Mouse (Mus musculus): ENCODE results near the gene Kmt2e. TPM values are rescaled to one million over a fixed set of nuclear protein-coding genes. Genes with fewer than 3 reads are reported as not detected.

Gene Kmt2e
- polyA plus RNA-seq, 1 experiment from 2014 or later = 45.3 TPM

DNA sequence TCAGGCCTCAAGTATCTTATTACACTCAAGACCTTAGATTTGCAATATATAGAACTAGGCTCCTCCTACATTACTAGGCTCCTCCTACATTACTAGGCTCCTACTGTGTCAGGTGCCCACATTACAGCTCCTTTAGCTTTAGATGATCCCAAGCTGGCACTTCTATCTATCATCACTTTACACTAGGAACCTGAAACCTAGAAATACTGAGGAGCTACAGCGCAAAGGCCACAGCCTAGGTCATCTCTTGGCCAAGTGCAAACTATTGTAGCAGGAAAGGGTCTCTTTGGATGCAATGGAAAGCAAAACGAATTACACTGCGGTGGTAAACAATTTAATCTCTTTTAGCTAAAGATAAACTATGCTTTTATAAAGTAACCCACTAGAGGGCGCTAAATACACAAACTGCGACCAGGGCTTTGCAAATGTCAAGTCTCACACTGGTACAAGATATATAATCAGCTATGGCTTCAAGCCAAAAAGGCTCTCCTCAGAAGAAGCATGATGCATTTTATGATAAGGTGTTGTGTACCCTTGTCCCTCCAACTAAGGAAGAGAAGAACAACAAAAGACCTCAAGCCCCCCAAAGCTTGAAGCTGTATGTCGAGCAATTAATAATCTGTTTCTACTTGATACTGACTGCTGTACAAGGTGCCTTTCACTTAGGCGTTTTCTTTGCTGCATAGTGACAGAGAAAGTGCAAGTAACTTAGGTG is 18.5 kb upstream of the Kmt2e start:
- Histone ChIP-seq H3K4me3 (ENCODE audit: inconsistent target) (no peak overlapping the region), H3K79me2 (ENCODE audit: inconsistent target) (peaks cover 85% of the 10 kb centered on the region), H3K36me3 (ENCODE audit: inconsistent target) (no peaks in the 10 kb centered on the region), H3K27ac (no peak overlapping the region)
- WGBS (ENCODE audit: missing documents) = 40% methylated on average over 7 of the region's 7 CpGs

DNA sequence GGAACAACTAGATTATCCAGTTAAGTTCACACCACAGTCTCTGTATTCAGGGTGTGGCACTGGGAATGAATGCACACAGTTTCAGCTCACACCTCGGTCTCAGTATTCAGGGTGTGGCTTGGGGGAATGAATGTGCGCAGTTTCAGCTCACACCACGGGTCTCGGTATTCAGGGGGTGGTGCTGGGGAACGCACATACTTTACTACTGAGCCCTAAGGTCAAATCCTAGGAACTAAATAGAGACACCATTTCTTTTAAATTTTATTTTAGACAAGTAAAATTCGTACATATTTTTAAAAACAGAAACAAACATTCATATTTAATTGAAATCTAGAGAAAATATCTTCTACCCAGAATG is 18.0 kb upstream of the Kmt2e start:
- Histone ChIP-seq H3K79me2 (ENCODE audit: inconsistent target) (peaks cover 88% of the 10 kb centered on the region), H3K4me3 (ENCODE audit: inconsistent target) (no peak overlapping the region), H3K36me3 (ENCODE audit: inconsistent target) (no peaks in the 10 kb centered on the region), H3K27ac (no peak overlapping the region)
- 84% methylated on average over 6 of the region's 6 CpGs for WGBS (ENCODE audit: missing documents)

DNA sequence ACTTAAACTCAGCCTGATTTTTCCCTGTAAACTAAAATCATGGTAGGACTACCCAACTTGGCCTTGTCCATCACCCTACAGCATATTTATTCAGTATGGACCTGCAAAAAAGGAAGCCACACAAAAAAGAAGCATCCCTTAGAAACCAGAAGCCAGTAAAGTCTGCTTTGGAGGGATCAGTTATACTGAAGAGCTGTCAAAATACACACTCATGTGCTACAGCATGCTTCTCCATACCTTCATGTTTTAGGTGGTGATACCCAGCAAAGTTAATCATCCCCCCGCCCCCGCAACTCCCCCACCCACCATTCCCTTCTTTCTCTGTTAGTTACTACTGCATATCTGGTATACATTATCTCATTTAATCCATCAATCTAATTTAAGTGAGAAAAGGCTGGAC is 16.5 kb upstream of the Kmt2e start:
- Histone ChIP-seq H3K36me3 (ENCODE audit: inconsistent target) (0 out of 2 replicates have a peak, but pooled peaks cover 4% of the 10 kb centered on the region), H3K27ac (peak overlapping the region; percentile 87), H3K79me2 (ENCODE audit: inconsistent target) (peaks cover 88% of the 10 kb centered on the region), H3K4me3 (ENCODE audit: inconsistent target) (peak overlapping the region; percentile 45)
- 20% methylated on average over 1 of the region's 2 CpGs for WGBS (ENCODE audit: missing documents)

DNA sequence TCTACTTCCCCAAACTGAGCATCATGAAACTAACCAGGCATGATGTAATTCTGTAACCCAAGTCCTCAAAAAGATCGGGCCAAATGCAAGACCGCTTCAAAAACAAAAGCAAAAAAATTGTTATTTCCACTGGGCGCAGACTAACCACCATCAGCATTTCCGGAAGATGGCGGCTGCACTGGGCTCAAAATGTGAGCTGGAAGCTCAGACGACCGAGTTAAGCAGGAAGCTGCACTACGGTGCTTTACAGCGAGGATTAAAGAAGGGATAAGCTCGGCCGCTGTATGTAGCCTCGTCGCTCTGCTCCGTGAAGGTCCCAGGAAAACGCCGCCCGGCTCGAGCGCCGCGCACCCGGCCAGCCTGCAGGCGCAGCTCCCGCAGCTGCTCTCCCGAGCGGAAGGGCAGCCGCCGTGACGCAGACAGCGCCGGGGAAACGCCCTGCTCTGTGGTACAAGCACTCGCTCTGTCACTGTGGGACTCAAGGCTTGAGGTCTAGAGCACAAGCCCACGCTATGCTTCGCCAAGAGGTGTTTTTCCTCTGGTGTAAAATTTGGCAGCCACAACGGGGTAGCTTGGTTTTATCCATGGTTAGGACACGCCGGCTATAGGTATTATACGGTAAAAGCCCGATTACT is 16.0 kb upstream of the Kmt2e start:
- 0 out of 2 replicates have a peak, but pooled peaks cover 9% of the 10 kb centered on the region for H3K36me3 ChIP-seq (ENCODE audit: inconsistent target)
- H3K4me3 ChIP-seq (ENCODE audit: inconsistent target) = peak overlapping the region; percentile 45
- WGBS (ENCODE audit: missing documents) = under 1% methylated on average over 40 of the region's 40 CpGs
- H3K79me2 ChIP-seq (ENCODE audit: inconsistent target) = peaks cover 90% of the 10 kb centered on the region
- H3K27ac ChIP-seq = peak overlapping the region; percentile 87

DNA sequence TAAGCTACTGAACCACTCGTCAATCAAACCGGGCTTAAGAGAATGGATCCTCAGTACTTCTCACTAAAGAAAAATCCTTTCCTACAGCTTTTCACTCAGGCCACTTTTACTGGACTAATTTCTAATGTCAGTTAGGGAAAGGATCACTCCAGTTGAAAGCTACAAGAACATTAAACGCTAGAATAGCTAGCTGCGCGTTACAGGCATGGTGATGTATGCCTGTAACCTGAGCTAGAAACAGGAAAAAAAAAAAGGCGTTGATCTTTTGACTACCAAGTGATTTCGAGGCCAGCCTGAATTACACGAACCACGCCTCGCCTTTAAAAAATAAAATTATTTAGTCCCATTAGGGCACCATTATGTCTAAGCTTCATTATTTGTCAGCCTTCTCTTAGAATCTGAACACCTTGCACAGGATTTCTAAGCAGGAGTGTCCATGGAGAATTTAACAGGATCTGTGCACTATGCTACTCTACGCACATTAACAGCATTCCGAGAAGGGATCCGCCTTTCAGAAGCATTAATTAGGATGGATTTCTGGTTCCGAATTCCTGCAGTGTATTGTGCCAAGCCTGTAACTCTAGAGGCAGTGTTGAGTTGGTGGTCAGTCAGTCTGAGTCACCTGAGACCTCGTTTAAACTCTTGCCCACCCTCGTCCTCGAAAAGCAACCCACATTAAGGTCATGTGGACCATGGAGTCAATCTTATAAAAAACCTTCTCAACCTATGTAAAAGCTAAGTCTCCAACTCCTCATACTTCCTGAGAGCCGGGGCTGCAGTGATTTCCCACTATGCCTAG is 15.2 kb upstream of the Kmt2e start:
- Histone ChIP-seq H3K4me3 (ENCODE audit: inconsistent target) (peak overlapping the region; percentile 45), H3K27ac (peak overlapping the region; percentile 87), H3K79me2 (ENCODE audit: inconsistent target) (peaks cover 90% of the 10 kb centered on the region), H3K36me3 (ENCODE audit: inconsistent target) (peaks cover 9% of the 10 kb centered on the region; the same call in 1 of the 2 replicates)
- WGBS (ENCODE audit: missing documents) = 14% methylated on average over 18 of the region's 18 CpGs

DNA sequence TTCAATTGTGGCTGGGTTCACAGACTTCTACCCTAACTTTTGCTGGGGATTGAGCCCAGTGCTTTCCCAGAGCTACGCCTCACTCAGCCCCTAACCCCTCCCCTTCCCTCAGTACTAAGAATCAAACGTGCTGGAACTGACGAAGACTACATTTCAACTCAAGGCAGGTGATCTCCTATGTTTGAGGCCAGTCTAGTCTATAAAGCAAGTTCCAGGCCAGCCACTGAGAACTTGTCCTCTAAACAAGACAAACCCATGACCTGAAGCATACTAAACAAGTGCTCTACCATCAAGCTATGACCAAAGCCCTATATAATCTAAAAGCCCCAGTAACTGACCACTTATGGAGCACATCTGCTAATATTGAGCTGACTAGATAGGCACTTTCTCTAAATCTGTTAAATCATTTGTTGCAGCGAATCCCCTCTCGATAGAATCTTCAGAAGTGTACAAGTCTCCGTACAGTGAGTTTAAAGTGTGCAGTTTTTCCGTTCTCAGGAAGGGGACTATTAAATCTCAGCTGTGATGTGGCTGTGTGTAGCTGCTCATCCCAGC is 14.5 kb upstream of the Kmt2e start:
- peaks cover 90% of the 10 kb centered on the region for H3K79me2 ChIP-seq (ENCODE audit: inconsistent target)
- peak overlapping the region; percentile 87; the same call in 1 of the 2 replicates for H3K27ac ChIP-seq
- 75% methylated on average over 7 of the region's 7 CpGs for WGBS (ENCODE audit: missing documents)
- no peak overlapping the region for H3K4me3 ChIP-seq (ENCODE audit: inconsistent target)
- peaks cover 9% of the 10 kb centered on the region; the same call in 1 of the 2 replicates for H3K36me3 ChIP-seq (ENCODE audit: inconsistent target)

DNA sequence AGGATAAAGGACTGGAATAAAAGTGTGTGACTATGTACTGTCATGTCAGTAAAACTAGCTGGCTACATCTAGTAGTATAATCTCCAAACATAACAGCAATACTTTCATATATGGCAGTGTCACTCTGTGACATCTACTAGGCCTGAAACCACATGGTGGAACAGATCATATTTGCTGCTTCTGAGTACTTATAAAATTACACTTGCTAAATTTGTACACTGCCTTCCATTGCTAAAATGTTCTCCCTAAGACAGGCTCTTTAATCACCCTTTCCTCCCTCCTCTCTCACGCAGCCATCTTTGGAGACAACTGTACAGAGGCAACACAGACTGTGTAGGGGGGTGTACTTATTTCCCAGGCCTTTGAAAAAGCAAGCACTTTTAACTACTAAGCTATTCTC is 13.8 kb upstream of the Kmt2e start:
- Histone ChIP-seq H3K4me3 (ENCODE audit: inconsistent target) (no peak overlapping the region), H3K27ac (no peak overlapping the region), H3K36me3 (ENCODE audit: inconsistent target) (peaks cover 9% of the 10 kb centered on the region; the same call in 1 of the 2 replicates), H3K79me2 (ENCODE audit: inconsistent target) (peaks cover 90% of the 10 kb centered on the region)
- no CpG with 5 or more reads among the region's 1 CpGs for WGBS (ENCODE audit: missing documents)

DNA sequence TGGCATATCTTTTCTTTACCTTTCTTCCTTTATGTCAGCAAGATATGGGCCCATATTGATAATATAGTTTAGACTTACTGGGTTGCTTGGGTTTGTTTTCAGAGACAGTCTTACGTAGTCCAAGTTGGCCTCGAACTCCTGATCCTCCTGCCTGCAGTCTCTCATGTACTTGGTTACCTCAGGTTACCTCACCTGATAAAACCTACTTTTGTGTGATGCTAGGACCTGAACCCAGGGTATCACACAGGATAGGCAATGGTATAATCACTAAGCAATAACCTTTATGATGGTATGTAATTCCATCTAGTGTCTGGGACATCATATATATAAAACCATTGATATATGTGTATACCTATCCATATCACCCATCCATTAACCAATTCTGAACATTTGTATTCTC is 12.8 kb upstream of the Kmt2e start:
- WGBS (ENCODE audit: missing documents) = 92% methylated on average over 2 of the region's 2 CpGs
- Histone ChIP-seq H3K36me3 (ENCODE audit: inconsistent target) (peaks cover 9% of the 10 kb centered on the region; the same call in 1 of the 2 replicates), H3K79me2 (ENCODE audit: inconsistent target) (peaks cover 90% of the 10 kb centered on the region), H3K27ac (no peak overlapping the region), H3K4me3 (ENCODE audit: inconsistent target) (no peak overlapping the region)

DNA sequence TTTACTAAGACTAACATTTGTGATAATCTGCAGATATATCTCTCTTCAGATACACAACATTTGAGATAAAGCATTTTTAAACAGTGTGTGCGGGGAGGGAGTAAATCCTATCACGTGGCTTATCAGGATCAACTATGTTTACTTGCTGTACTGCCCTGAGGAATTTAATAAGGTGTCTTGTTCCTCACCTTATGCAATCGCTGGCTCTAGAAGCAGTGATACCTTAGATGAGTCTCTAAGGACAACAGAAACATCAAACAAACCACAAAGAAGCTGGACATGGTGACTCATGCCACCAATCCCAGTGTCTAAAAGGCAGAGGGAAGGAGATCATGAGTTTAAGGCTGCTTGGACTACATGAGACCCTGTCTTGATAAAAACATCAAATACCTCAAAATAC is 11.2 kb upstream of the Kmt2e start:
- no peak overlapping the region for H3K27ac ChIP-seq
- WGBS (ENCODE audit: missing documents) = 90% methylated on average over 3 of the region's 3 CpGs
- H3K4me3 ChIP-seq (ENCODE audit: inconsistent target) = no peak overlapping the region
- H3K36me3 ChIP-seq (ENCODE audit: inconsistent target) = peaks cover 9% of the 10 kb centered on the region; the same call in 1 of the 2 replicates
- H3K79me2 ChIP-seq (ENCODE audit: inconsistent target) = peaks cover 93% of the 10 kb centered on the region

DNA sequence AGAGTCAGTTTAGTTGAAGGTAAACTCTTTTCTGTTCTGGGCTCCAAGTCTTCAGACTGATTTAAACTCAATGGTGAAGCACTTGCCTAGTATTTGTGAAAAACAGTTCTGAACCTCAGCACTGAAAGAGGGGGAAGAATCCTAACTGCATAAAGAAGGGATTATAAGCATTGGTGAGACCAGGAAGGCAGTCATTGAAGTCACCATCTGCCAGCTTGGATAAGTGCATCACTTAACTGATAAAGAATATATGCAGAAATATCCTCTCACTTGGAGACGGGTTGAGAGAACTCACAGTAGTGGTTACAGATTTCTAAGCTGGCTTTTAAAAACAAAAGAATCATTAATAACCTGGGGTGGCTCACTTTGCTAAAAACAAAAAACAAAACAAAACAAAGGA is 6.7 kb upstream of the Kmt2e start:
- Histone ChIP-seq H3K4me3 (ENCODE audit: inconsistent target) (no peak overlapping the region), H3K79me2 (ENCODE audit: inconsistent target) (peaks cover 100% of the 10 kb centered on the region), H3K36me3 (ENCODE audit: inconsistent target) (peaks cover 6% of the 10 kb centered on the region; the same call in 1 of the 2 replicates), H3K27ac (no peak overlapping the region)
- WGBS (ENCODE audit: missing documents) = 83% methylated on average over 1 of the region's 1 CpGs

DNA sequence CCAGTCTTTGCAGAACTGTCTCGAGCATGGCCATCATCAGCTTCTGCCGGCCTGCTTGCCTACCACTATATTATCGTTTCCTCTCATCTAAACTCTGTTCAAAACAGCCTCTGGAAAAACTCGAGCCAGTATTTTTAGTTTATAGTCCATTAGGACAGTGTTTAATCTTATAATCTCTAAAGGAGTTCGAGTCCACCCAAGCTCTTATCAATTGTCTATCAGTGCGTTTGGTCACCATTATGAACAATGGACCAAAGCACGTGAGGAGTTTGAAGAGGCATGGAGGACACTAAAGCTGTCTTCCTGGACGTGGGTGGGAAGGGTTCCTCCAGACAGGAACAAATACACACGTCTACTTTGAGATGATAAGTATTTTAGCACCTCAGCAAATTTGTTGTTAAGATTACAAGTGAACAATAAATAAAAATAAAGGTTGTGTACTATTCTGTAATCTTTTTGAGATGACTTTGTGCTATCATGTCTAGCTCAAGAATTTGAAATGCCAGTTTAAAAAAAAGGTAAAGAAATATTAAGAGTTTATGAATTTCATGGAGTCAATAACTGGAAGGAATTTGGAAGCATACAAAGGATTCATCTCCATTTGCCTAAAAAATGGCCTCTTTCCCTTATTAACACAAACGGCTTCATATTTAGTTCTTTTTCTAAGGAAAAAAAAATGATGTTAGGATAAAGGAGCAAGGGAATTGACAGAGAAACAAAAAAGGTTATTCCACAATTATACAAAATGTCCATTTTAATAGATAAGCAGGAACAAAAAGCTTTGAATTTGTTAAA is 3.0 kb upstream of the Kmt2e start:
- Histone ChIP-seq H3K79me2 (ENCODE audit: inconsistent target) (peaks cover 83% of the 10 kb centered on the region), H3K36me3 (ENCODE audit: inconsistent target) (no peaks in the 10 kb centered on the region), H3K27ac (peak overlapping the region; percentile 100), H3K4me3 (ENCODE audit: inconsistent target) (peak overlapping the region; percentile 59)
- WGBS (ENCODE audit: missing documents) = 6% methylated on average over 10 of the region's 10 CpGs

DNA sequence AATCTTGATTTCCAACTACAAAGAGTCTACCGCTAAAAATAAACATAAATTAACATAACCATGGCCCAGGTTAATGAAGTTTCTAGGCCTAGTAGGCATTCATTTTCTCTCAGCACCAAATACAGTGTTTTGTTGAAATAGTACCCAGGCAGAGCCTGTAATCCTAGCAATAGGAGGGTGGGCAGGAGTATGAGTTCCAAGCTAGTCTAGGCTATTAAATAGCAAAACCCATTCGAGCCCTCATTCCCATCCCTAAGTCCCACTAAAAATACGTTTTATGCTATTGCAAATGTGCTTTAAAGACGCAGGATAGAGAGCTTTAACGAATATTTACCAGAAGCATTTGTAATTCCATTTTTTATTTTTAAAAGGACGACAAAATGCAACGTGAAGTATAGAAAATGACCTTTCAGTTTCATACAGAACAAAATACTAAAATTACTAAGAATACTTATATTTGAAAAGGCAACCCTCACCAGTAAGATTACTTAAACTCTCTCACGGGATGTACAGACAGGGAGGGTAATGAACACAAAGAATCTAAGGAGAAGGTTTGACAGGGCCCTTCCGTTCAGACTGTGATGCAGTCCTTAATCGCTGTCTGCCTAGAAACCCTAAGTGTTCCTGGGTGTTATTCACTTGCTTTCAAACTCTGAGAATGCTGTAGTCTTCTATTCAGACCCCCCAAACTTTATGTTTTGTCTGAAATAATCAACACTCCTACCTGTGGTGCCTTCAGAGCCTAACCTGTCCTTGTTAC is 2.1 kb upstream of the Kmt2e start:
- H3K36me3 ChIP-seq (ENCODE audit: inconsistent target) = no peaks in the 10 kb centered on the region
- peak overlapping the region; percentile 59 for H3K4me3 ChIP-seq (ENCODE audit: inconsistent target)
- 2% methylated on average over 10 of the region's 10 CpGs for WGBS (ENCODE audit: missing documents)
- peak overlapping the region; percentile 100 for H3K27ac ChIP-seq
- H3K79me2 ChIP-seq (ENCODE audit: inconsistent target) = peaks cover 83% of the 10 kb centered on the region
